Mouse (Mus musculus): ENCODE data around the gene Snx14. TPM values are rescaled to one million over a fixed set of nuclear protein-coding genes. Genes with fewer than 3 reads are reported as not detected.

Gene Snx14
- polyA plus RNA-seq, 1 experiment from 2014 or later: 24.3 TPM

GRCm38 (mm10) chr9:88380076-88380475 lies 58.7 kb downstream of the Snx14 start:
- H3K36me3 ChIP-seq: peaks cover 17% of the 10 kb centered on the region; the same call in 1 of the 2 replicates
- H3K4me2 ChIP-seq (replicated peaks): no peak overlapping the region
- no peaks in the 10 kb centered on the region for H3K4me1 ChIP-seq
- ATAC-seq (ENCODE audit: insufficient number of reproducible peaks, insufficient read depth, low FRiP score, low TSS enrichment): no peak
- H3K4me3 ChIP-seq: no peak overlapping the region
- no peak overlapping the region for H3K27ac ChIP-seq
- H3K9me3 ChIP-seq: no peaks in the 10 kb centered on the region
- 80% methylated on average over 7 of the region's 7 CpGs for WGBS
- no peak overlapping the region for H3K9ac ChIP-seq
- H3K27me3 ChIP-seq: no peaks in the 10 kb centered on the region

- no peak overlapping the region for H3K9ac ChIP-seq
- H3K4me2 ChIP-seq (replicated peaks): no peak overlapping the region
- no peak overlapping the region for H3K4me3 ChIP-seq
- no peak for ATAC-seq (ENCODE audit: insufficient number of reproducible peaks, insufficient read depth, low FRiP score, low TSS enrichment)
- H3K27me3 ChIP-seq: no peaks in the 10 kb centered on the region
- H3K4me1 ChIP-seq: no peaks in the 10 kb centered on the region
- H3K27ac ChIP-seq: no peak overlapping the region
- peaks cover 14% of the 10 kb centered on the region; the same call in 1 of the 2 replicates for H3K36me3 ChIP-seq
- H3K9me3 ChIP-seq: no peaks in the 10 kb centered on the region
- WGBS: 82% methylated on average over 3 of the region's 3 CpGs
Observed at GRCm38 (mm10) chr9:88379057-88379456, 59.7 kb downstream of the Snx14 start.

GRCm38 (mm10) chr9:88377483-88377882 lies 61.3 kb downstream of the Snx14 start:
- 72% methylated on average over 5 of the region's 5 CpGs for WGBS

GRCm38 (mm10) chr9:88373001-88373400 lies 65.8 kb downstream of the Snx14 start:
- Histone ChIP-seq H3K4me2 (replicated peaks) (no peak overlapping the region), H3K4me3 (no peak overlapping the region), H3K9ac (no peak overlapping the region), H3K36me3 (no peaks in the 10 kb centered on the region), H3K9me3 (no peaks in the 10 kb centered on the region), H3K27ac (no peak overlapping the region), H3K4me1 (no peaks in the 10 kb centered on the region), H3K27me3 (no peaks in the 10 kb centered on the region)
- no peak for ATAC-seq (ENCODE audit: insufficient number of reproducible peaks, insufficient read depth, low FRiP score, low TSS enrichment)
- WGBS: 81% methylated on average over 2 of the region's 2 CpGs

More at GRCm38 (mm10) chr9:88377483-88377882, 61.3 kb downstream of the Snx14 start:
- Histone ChIP-seq H3K4me2 (replicated peaks) (no peak overlapping the region), H3K9me3 (no peaks in the 10 kb centered on the region), H3K4me3 (no peak overlapping the region), H3K27ac (no peak overlapping the region), H3K27me3 (no peaks in the 10 kb centered on the region), H3K4me1 (no peaks in the 10 kb centered on the region), H3K9ac (no peak overlapping the region), H3K36me3 (0 out of 2 replicates have a peak, but pooled peaks cover 4% of the 10 kb centered on the region)
- ATAC-seq (ENCODE audit: insufficient number of reproducible peaks, insufficient read depth, low FRiP score, low TSS enrichment): no peak

GRCm38 (mm10) chr9:88371201-88371600 lies 67.6 kb downstream of the Snx14 start:
- Histone ChIP-seq H3K9me3 (no peaks in the 10 kb centered on the region), H3K9ac (no peak overlapping the region), H3K27me3 (no peaks in the 10 kb centered on the region), H3K36me3 (no peaks in the 10 kb centered on the region), H3K4me2 (replicated peaks) (no peak overlapping the region), H3K4me3 (no peak overlapping the region), H3K27ac (no peak overlapping the region), H3K4me1 (no peaks in the 10 kb centered on the region)
- WGBS: 89% methylated on average over 2 of the region's 2 CpGs
- ATAC-seq (ENCODE audit: insufficient number of reproducible peaks, insufficient read depth, low FRiP score, low TSS enrichment): no peak

GRCm38 (mm10) chr9:88369666-88370065 lies 69.1 kb downstream of the Snx14 start:
- Histone ChIP-seq H3K4me2 (replicated peaks) (no peak overlapping the region), H3K9me3 (no peaks in the 10 kb centered on the region), H3K27me3 (no peaks in the 10 kb centered on the region), H3K9ac (no peak overlapping the region), H3K36me3 (no peaks in the 10 kb centered on the region), H3K4me3 (no peak overlapping the region), H3K4me1 (no peaks in the 10 kb centered on the region), H3K27ac (no peak overlapping the region)
- ATAC-seq (ENCODE audit: insufficient number of reproducible peaks, insufficient read depth, low FRiP score, low TSS enrichment): no peak
- 95% methylated on average over 2 of the region's 2 CpGs for WGBS

GRCm38 (mm10) chr9:88368476-88368875 lies 70.3 kb downstream of the Snx14 start:
- Histone ChIP-seq H3K9ac (no peak overlapping the region), H3K36me3 (no peaks in the 10 kb centered on the region), H3K4me1 (no peaks in the 10 kb centered on the region), H3K27me3 (no peaks in the 10 kb centered on the region), H3K4me2 (replicated peaks) (no peak overlapping the region), H3K4me3 (no peak overlapping the region), H3K27ac (no peak overlapping the region), H3K9me3 (no peaks in the 10 kb centered on the region)
- 90% methylated on average over 5 of the region's 5 CpGs for WGBS
- ATAC-seq (ENCODE audit: insufficient number of reproducible peaks, insufficient read depth, low FRiP score, low TSS enrichment): no peak

- Histone ChIP-seq H3K27ac (no peak overlapping the region), H3K9me3 (no peaks in the 10 kb centered on the region), H3K9ac (no peak overlapping the region), H3K36me3 (no peaks in the 10 kb centered on the region), H3K4me3 (no peak overlapping the region), H3K4me1 (no peaks in the 10 kb centered on the region), H3K27me3 (no peaks in the 10 kb centered on the region), H3K4me2 (replicated peaks) (no peak overlapping the region)
- 62% methylated on average over 1 of the region's 1 CpGs for WGBS
- no peak for ATAC-seq (ENCODE audit: insufficient number of reproducible peaks, insufficient read depth, low FRiP score, low TSS enrichment)
Observed at GRCm38 (mm10) chr9:88367751-88368150, 71.0 kb downstream of the Snx14 start.

GRCm38 (mm10) chr9:88367322-88367721 lies 71.4 kb downstream of the Snx14 start:
- no peak overlapping the region for H3K9ac ChIP-seq
- ATAC-seq (ENCODE audit: insufficient number of reproducible peaks, insufficient read depth, low FRiP score, low TSS enrichment): no peak
- WGBS: 77% methylated on average over 5 of the region's 5 CpGs
- H3K4me2 ChIP-seq (replicated peaks): no peak overlapping the region
- no peaks in the 10 kb centered on the region for H3K27me3 ChIP-seq
- no peak overlapping the region for H3K4me3 ChIP-seq
- H3K27ac ChIP-seq: no peak overlapping the region
- no peaks in the 10 kb centered on the region for H3K9me3 ChIP-seq
- H3K36me3 ChIP-seq: no peaks in the 10 kb centered on the region
- no peaks in the 10 kb centered on the region for H3K4me1 ChIP-seq

- ATAC-seq (ENCODE audit: insufficient number of reproducible peaks, insufficient read depth, low FRiP score, low TSS enrichment): no peak
- Histone ChIP-seq H3K4me3 (no peak overlapping the region), H3K4me2 (replicated peaks) (no peak overlapping the region), H3K4me1 (no peaks in the 10 kb centered on the region), H3K27ac (no peak overlapping the region), H3K27me3 (no peaks in the 10 kb centered on the region), H3K36me3 (no peaks in the 10 kb centered on the region), H3K9ac (no peak overlapping the region), H3K9me3 (no peaks in the 10 kb centered on the region)
- WGBS: 90% methylated on average over 4 of the region's 4 CpGs
Observed at GRCm38 (mm10) chr9:88366819-88367218, 71.9 kb downstream of the Snx14 start.

- no peaks in the 10 kb centered on the region for H3K9me3 ChIP-seq
- no peak for ATAC-seq (ENCODE audit: insufficient number of reproducible peaks, insufficient read depth, low FRiP score, low TSS enrichment)
- no peaks in the 10 kb centered on the region for H3K4me1 ChIP-seq
- H3K27ac ChIP-seq: no peak overlapping the region
- no peaks in the 10 kb centered on the region for H3K36me3 ChIP-seq
- WGBS: 81% methylated on average over 4 of the region's 4 CpGs
- H3K4me2 ChIP-seq (replicated peaks): no peak overlapping the region
- no peaks in the 10 kb centered on the region for H3K27me3 ChIP-seq
- no peak overlapping the region for H3K9ac ChIP-seq
- no peak overlapping the region for H3K4me3 ChIP-seq
Observed at GRCm38 (mm10) chr9:88366308-88366707, 72.5 kb downstream of the Snx14 start.

- Histone ChIP-seq H3K9me3 (no peaks in the 10 kb centered on the region), H3K4me1 (no peaks in the 10 kb centered on the region), H3K27me3 (no peaks in the 10 kb centered on the region), H3K36me3 (no peaks in the 10 kb centered on the region), H3K9ac (no peak overlapping the region), H3K27ac (no peak overlapping the region), H3K4me2 (replicated peaks) (no peak overlapping the region), H3K4me3 (no peak overlapping the region)
- WGBS: 92% methylated on average over 3 of the region's 3 CpGs
- ATAC-seq (ENCODE audit: insufficient number of reproducible peaks, insufficient read depth, low FRiP score, low TSS enrichment): no peak
Observed at GRCm38 (mm10) chr9:88363102-88363501, 75.7 kb downstream of the Snx14 start.
